ENCODE assay signal across 8 mouse cellular contexts in genomic region chr8:123319522-123320164, GRCm38 (mm10). TPM values are rescaled to one million over a fixed set of nuclear protein-coding genes. Genes with fewer than 3 reads are reported as not detected.
DNase-seq lines count a peak whose midpoint lies in the region; ATAC-seq and TF ChIP-seq lines count a peak whose summit lies in the region.

No protein-coding gene starts in this region.

- peaks cover 22% of the 10 kb centered on the region for H3K4me1 ChIP-seq in forebrain, embryonic 10.5 days
- peaks cover 18% of the 10 kb centered on the region for H3K4me1 ChIP-seq in forebrain, embryonic 15.5 days
- peaks cover 4% of the 10 kb centered on the region for H3K4me1 ChIP-seq in testis, adult 2 months (ENCODE audit: control insufficient read depth, insufficient read depth, low read length)
- H3K4me1 ChIP-seq in cortical plate, adult 2 months (ENCODE audit: control insufficient read depth, insufficient read depth, low read length): no peaks in the 10 kb centered on the region
- no peaks in the 10 kb centered on the region for H3K4me1 ChIP-seq in midbrain, postnatal 0 days (ENCODE audit: insufficient read depth, low read length)

- 42% methylated on average over 7 of the region's 7 CpGs for whole genome bisulfite sequencing in forebrain, embryonic 10.5 days
- WGBS in forebrain, embryonic 15.5 days: 32% methylated on average over 7 of the region's 7 CpGs
- WGBS in midbrain, postnatal 0 days: 38% methylated on average over 7 of the region's 7 CpGs

- no peak for TF ChIP-seq POLR2A in testis, adult 2 months (IDR thresholded peaks at IDR 0.05; ENCODE audit: control insufficient read depth, low read depth, low read length)
- TF ChIP-seq POLR2A in cortical plate, adult 2 months (IDR thresholded peaks at IDR 0.05; ENCODE audit: extremely low read depth, insufficient read depth, low read length): no peak

- H3K36me3 ChIP-seq in forebrain, embryonic 10.5 days (replicated peaks): peaks cover 9% of the 10 kb centered on the region
- no peaks in the 10 kb centered on the region for H3K36me3 ChIP-seq in forebrain, embryonic 15.5 days
- no peaks in the 10 kb centered on the region for H3K36me3 ChIP-seq in testis, adult 2 months (ENCODE audit: control insufficient read depth, insufficient read depth, low read length)
- no peaks in the 10 kb centered on the region for H3K36me3 ChIP-seq in midbrain, postnatal 0 days (ENCODE audit: insufficient read depth, low read length)

- TF ChIP-seq CTCF in testis, adult 2 months (IDR thresholded peaks at IDR 0.05; ENCODE audit: control insufficient read depth, insufficient read depth, insufficient replicate concordance, low read depth, low read length): peak; percentile 53; the same call in 1 of the 2 replicates
- peak; percentile 55 for TF ChIP-seq CTCF in cortical plate, adult 2 months (IDR thresholded peaks at IDR 0.05; ENCODE audit: extremely low read depth, insufficient read depth, low read length)
- TF ChIP-seq CTCF in midbrain, postnatal 0 days (IDR thresholded peaks at IDR 0.05): peak; percentile 84

- ATAC-seq in forebrain, embryonic 15.5 days (replicated peaks): no peak
- peak; percentile 18; the same call in 1 of the 2 replicates for ATAC-seq in midbrain, postnatal 0 days (ENCODE audit: low FRiP score)

- no peak overlapping the region for H3K9ac ChIP-seq in forebrain, embryonic 15.5 days (replicated peaks)
- H3K9ac ChIP-seq in midbrain, postnatal 0 days (replicated peaks; ENCODE audit: low read length, poor library complexity, severe bottlenecking): no peak overlapping the region

- no peaks in the 10 kb centered on the region for H3K27me3 ChIP-seq in forebrain, embryonic 10.5 days (ENCODE audit: poor library complexity, severe bottlenecking)
- H3K27me3 ChIP-seq in forebrain, embryonic 15.5 days: no peaks in the 10 kb centered on the region
- H3K27me3 ChIP-seq in testis, adult 2 months (ENCODE audit: control insufficient read depth, insufficient read depth, low read length): no peaks in the 10 kb centered on the region
- H3K27me3 ChIP-seq in midbrain, postnatal 0 days (ENCODE audit: insufficient read depth, low read length): no peaks in the 10 kb centered on the region

- H3K9me3 ChIP-seq in forebrain, embryonic 10.5 days: no peaks in the 10 kb centered on the region
- no peaks in the 10 kb centered on the region for H3K9me3 ChIP-seq in forebrain, embryonic 15.5 days
- no peaks in the 10 kb centered on the region for H3K9me3 ChIP-seq in midbrain, postnatal 0 days (ENCODE audit: low read length)

- DNase-seq in forebrain, embryonic 10.5 days (ENCODE audit: extremely low spot score, low spot score): peak; percentile 50
- no peak for DNase-seq in testis, postnatal 10 days (ENCODE audit: low spot score)
- DNase-seq in kidney, postnatal 36 days: peak; percentile 61 to 73
- DNase-seq in midbrain, postnatal 0 days (ENCODE audit: low spot score): peak; percentile 74
- DNase-seq in ovary, postnatal 14 days (ENCODE audit: low spot score): no peak

- no peak overlapping the region for H3K4me2 ChIP-seq in forebrain, embryonic 15.5 days (replicated peaks)
- no peak overlapping the region for H3K4me2 ChIP-seq in midbrain, postnatal 0 days (ENCODE audit: low read depth, low read length, poor library complexity, severe bottlenecking)

- no peak overlapping the region for H3K4me3 ChIP-seq in forebrain, embryonic 10.5 days
- no peak overlapping the region for H3K4me3 ChIP-seq in forebrain, embryonic 15.5 days
- no peak overlapping the region for H3K4me3 ChIP-seq in testis, adult 2 months (ENCODE audit: control insufficient read depth, low read depth, low read length)
- no peak overlapping the region for H3K4me3 ChIP-seq in cortical plate, adult 2 months (ENCODE audit: insufficient read depth, low read length)
- no peak overlapping the region for H3K4me3 ChIP-seq in midbrain, postnatal 0 days (ENCODE audit: low read depth, low read length)

- H3K27ac ChIP-seq in forebrain, embryonic 10.5 days: no peak overlapping the region
- no peak overlapping the region for H3K27ac ChIP-seq in forebrain, embryonic 15.5 days (replicated peaks)
- H3K27ac ChIP-seq in testis, adult 2 months (ENCODE audit: control insufficient read depth, insufficient read depth, low read depth, low read length): no peak overlapping the region
- H3K27ac ChIP-seq in cortical plate, adult 2 months (ENCODE audit: insufficient read depth, low read length): no peak overlapping the region
- no peak overlapping the region for H3K27ac ChIP-seq in midbrain, postnatal 0 days (ENCODE audit: low read depth, low read length)

RNA-seq across cellular contexts. Expression of gene Fanca, which starts 1.3 kb away (rescaled TPM):
- 49.6 and 52.3 TPM in 2 replicates for polyA plus RNA-seq in forebrain, embryonic 10.5 days (2016; fragmentation: Nextera tagmentation; extraction: Ambion mirVana)
- polyA plus RNA-seq in forebrain, embryonic 15.5 days (2015; fragmentation: Nextera tagmentation; extraction: Ambion mirVana): 15.2 and 15.3 TPM in 2 replicates
- 37.3 and 48.1 TPM in 2 replicates for polyA plus RNA-seq in testis, adult 2 months (2012; rRNA removed)
- polyA plus RNA-seq in cortical plate, adult 2 months (2012; rRNA removed): 3.9 and 4.8 TPM in 2 replicates
- 4.2 and 17.6 TPM in 2 replicates for total RNA-seq in midbrain, postnatal 0 days (2014; rRNA removed)
- 3.0 and 3.3 TPM in 2 replicates for polyA plus RNA-seq in midbrain, postnatal 0 days (2015; fragmentation: Nextera tagmentation; extraction: Ambion mirVana)

RNA-seq across cellular contexts. Expression of gene Spire2, which starts 12.9 kb away (rescaled TPM):
- polyA plus RNA-seq in forebrain, embryonic 10.5 days (2016; fragmentation: Nextera tagmentation; extraction: Ambion mirVana): 6.5 and 6.9 TPM in 2 replicates
- 32.9 and 33.0 TPM in 2 replicates for polyA plus RNA-seq in forebrain, embryonic 15.5 days (2015; fragmentation: Nextera tagmentation; extraction: Ambion mirVana)
- polyA plus RNA-seq in testis, adult 2 months (2012; rRNA removed): 26.0 and 27.4 TPM in 2 replicates
- polyA plus RNA-seq in cortical plate, adult 2 months (2012; rRNA removed): 18.2 and 18.9 TPM in 2 replicates
- 35.7 and 44.1 TPM in 2 replicates for total RNA-seq in midbrain, postnatal 0 days (2014; rRNA removed)
- 28.0 and 28.2 TPM in 2 replicates for polyA plus RNA-seq in midbrain, postnatal 0 days (2015; fragmentation: Nextera tagmentation; extraction: Ambion mirVana)

RNA-seq across cellular contexts. Expression of gene Tcf25, which starts 53.9 kb away (rescaled TPM):
- polyA plus RNA-seq in forebrain, embryonic 10.5 days (2016; fragmentation: Nextera tagmentation; extraction: Ambion mirVana): 146 and 151 TPM in 2 replicates
- polyA plus RNA-seq in forebrain, embryonic 15.5 days (2015; fragmentation: Nextera tagmentation; extraction: Ambion mirVana): 252 and 259 TPM in 2 replicates
- polyA plus RNA-seq in testis, adult 2 months (2012; rRNA removed): 39.4 and 41.8 TPM in 2 replicates
- polyA plus RNA-seq in cortical plate, adult 2 months (2012; rRNA removed): 659 and 685 TPM in 2 replicates
- total RNA-seq in midbrain, postnatal 0 days (2014; rRNA removed): 538 and 541 TPM in 2 replicates
- polyA plus RNA-seq in midbrain, postnatal 0 days (2015; fragmentation: Nextera tagmentation; extraction: Ambion mirVana): 413 and 416 TPM in 2 replicates

Comparison
In these comparisons a context has a peak if more than half of its experiments do, and no peak if none do; other contexts are left out.
1. DNase-seq: peak in forebrain, embryonic 10.5 days (single experiment), kidney, postnatal 36 days (2 of 2) and midbrain, postnatal 0 days (single experiment); none in testis, postnatal 10 days (single experiment) and ovary, postnatal 14 days (single experiment).
2. Peak in every context shown above with its lines, with median percentiles within 50 percentile points of each other: CTCF ChIP-seq.